Mouse (Mus musculus) kidney, postnatal 14 days (tissue): ENCODE measurements at regions not wholly inside any gene's neighbourhood (a gene's known extent, or its start where the extent isn't known, plus 50 kb on each side); places are given as distances from the start of the nearest gene placed in this dataset.
"Not testable (repeated sequence)": the region's sequence is repeated elsewhere in the genome, so short reads cannot be mapped to it uniquely, and the experiment has no call there.

Experiments used
- DNase-seq: peaks from one replicate; pipeline ENCODE4 v3.0.0; 2022; ENCODE audit warnings: mixed read lengths

GRCm38 (mm10) chr2:53276435-53276834 lies 84.9 kb downstream of the Arl6ip6 start:
- no peak for DNase-seq

GRCm38 (mm10) chr2:53301712-53302423 lies 110.3 kb downstream of the Arl6ip6 start:
- DNase-seq = no peak

GRCm38 (mm10) chr2:53330680-53331079 lies 139.2 kb downstream of the Arl6ip6 start:
- peak; percentile 19 for DNase-seq

GRCm38 (mm10) chr2:53359026-53359425 lies 167.5 kb downstream of the Arl6ip6 start:
- no peak for DNase-seq

- peak; percentile 23 for DNase-seq
These were observed 190.8 kb downstream of the Arl6ip6 start for GRCm38 (mm10) chr2:53382348-53382747.

GRCm38 (mm10) chr2:53384545-53385176 lies 193.1 kb downstream of the Arl6ip6 start:
- no peak for DNase-seq

GRCm38 (mm10) chr2:53388652-53389051 lies 197.1 kb downstream of the Arl6ip6 start:
- no peak for DNase-seq

GRCm38 (mm10) chr2:53414471-53414870 lies 222.9 kb downstream of the Arl6ip6 start:
- DNase-seq = no peak

- DNase-seq = no peak
These were observed 245.7 kb downstream of the Arl6ip6 start for GRCm38 (mm10) chr2:53437046-53437815.

GRCm38 (mm10) chr2:53440301-53440700 lies 248.8 kb downstream of the Arl6ip6 start:
- peak; percentile 41 for DNase-seq

GRCm38 (mm10) chr2:53460265-53460664 lies 268.7 kb downstream of the Arl6ip6 start:
- DNase-seq = no peak

GRCm38 (mm10) chr2:53474455-53474854 lies 282.9 kb downstream of the Arl6ip6 start:
- no peak for DNase-seq

GRCm38 (mm10) chr2:53479051-53479450 lies 287.5 kb downstream of the Arl6ip6 start:
- not testable (repeated sequence) for DNase-seq

- no peak for DNase-seq
These were observed 296.8 kb downstream of the Arl6ip6 start for GRCm38 (mm10) chr2:53488301-53488700.

- no peak for DNase-seq
These were observed 299.5 kb downstream of the Arl6ip6 start for GRCm38 (mm10) chr2:53490805-53491585.

- DNase-seq = no peak
These were observed 301.3 kb downstream of the Arl6ip6 start for GRCm38 (mm10) chr2:53492788-53493187.

GRCm38 (mm10) chr2:53501657-53502274 lies 310.2 kb downstream of the Arl6ip6 start:
- DNase-seq = no peak

- DNase-seq = no peak
These were observed 310.7 kb downstream of the Arl6ip6 start for GRCm38 (mm10) chr2:53502275-53502667.

- no peak for DNase-seq
These were observed 350.6 kb downstream of the Arl6ip6 start for GRCm38 (mm10) chr2:53542097-53542496.

GRCm38 (mm10) chr2:53574007-53574406 lies 382.5 kb downstream of the Arl6ip6 start:
- no peak for DNase-seq

- no peak for DNase-seq
These were observed 414.3 kb downstream of the Arl6ip6 start for GRCm38 (mm10) chr2:53605829-53606228.

- DNase-seq = no peak
These were observed 428.2 kb downstream of the Arl6ip6 start for GRCm38 (mm10) chr2:53619681-53620080.
